In the genomic region with DNA sequence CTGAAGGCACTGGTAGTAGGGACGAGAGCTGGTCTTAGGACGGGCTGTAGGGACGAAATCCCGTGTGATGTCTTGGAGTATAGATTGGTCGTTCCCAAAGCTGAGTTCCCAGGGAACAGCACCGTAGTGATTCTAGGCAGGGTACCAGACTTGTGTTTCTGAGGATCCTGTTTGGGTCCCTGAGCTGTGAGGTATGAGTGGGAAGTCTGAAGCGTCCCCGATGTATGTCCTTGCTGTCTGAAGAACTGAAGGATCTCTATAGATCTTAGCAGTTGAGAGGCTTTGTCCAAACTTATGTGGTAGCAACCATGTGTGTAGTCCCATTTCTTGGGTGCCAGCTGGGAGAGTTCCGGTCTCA, we compare ENCODE assay signal across 8 mouse cellular contexts. TPM values are rescaled to one million over a fixed set of nuclear protein-coding genes. Genes with fewer than 3 reads are reported as not detected.
DNase-seq lines count a peak whose midpoint lies in the region; ATAC-seq and TF ChIP-seq lines count a peak whose summit lies in the region.

No protein-coding gene starts in this region.

- no peaks in the 10 kb centered on the region for H3K9me3 ChIP-seq in lung, embryonic 14.5 days (ENCODE audit: low read depth, low read length)
- no peaks in the 10 kb centered on the region for H3K9me3 ChIP-seq in embryonic facial prominence, embryonic 11.5 days (replicated peaks; ENCODE audit: control insufficient read depth, low read length)
- no peaks in the 10 kb centered on the region for H3K9me3 ChIP-seq in intestine, embryonic 14.5 days (ENCODE audit: control insufficient read depth, low read length)
- no peaks in the 10 kb centered on the region for H3K9me3 ChIP-seq in neural tube, embryonic 13.5 days

- no peaks in the 10 kb centered on the region for H3K27me3 ChIP-seq in lung, embryonic 14.5 days (ENCODE audit: insufficient read depth, low read length)
- H3K27me3 ChIP-seq in embryonic facial prominence, embryonic 11.5 days (ENCODE audit: control insufficient read depth, insufficient read depth, low read length) = no peaks in the 10 kb centered on the region
- H3K27me3 ChIP-seq in intestine, embryonic 14.5 days (replicated peaks; ENCODE audit: control insufficient read depth, insufficient read depth, low read length) = no peaks in the 10 kb centered on the region
- no peaks in the 10 kb centered on the region for H3K27me3 ChIP-seq in neural tube, embryonic 13.5 days

- peak overlapping the region; percentile 85 for H3K27ac ChIP-seq in lung, embryonic 14.5 days (ENCODE audit: low read depth)
- peak overlapping the region; percentile 78; the same call in 1 of the 2 replicates for H3K27ac ChIP-seq in embryonic facial prominence, embryonic 11.5 days (replicated peaks; ENCODE audit: low read depth, low read length)
- peak overlapping the region; percentile 91 for H3K27ac ChIP-seq in intestine, embryonic 14.5 days (ENCODE audit: low read depth)
- peak overlapping the region; percentile 90 for H3K27ac ChIP-seq in neural tube, embryonic 13.5 days (replicated peaks)

- TF ChIP-seq CTCF in lung, embryonic 14.5 days (IDR thresholded peaks at IDR 0.05; ENCODE audit: low read depth) = no peak

- peak overlapping the region; percentile 74 for H3K4me3 ChIP-seq in lung, embryonic 14.5 days (ENCODE audit: low read depth, low read length)
- peak overlapping the region; percentile 77 for H3K4me3 ChIP-seq in embryonic facial prominence, embryonic 11.5 days (ENCODE audit: low read depth, low read length)
- peak overlapping the region; percentile 69 for H3K4me3 ChIP-seq in intestine, embryonic 14.5 days (ENCODE audit: low read depth, low read length)
- H3K4me3 ChIP-seq in neural tube, embryonic 13.5 days = peak overlapping the region; percentile 87

- peak; percentile 15 for DNase-seq in lung, embryonic 14.5 days
- DNase-seq in lung, postnatal 14 days = no peak
- DNase-seq in embryonic facial prominence, embryonic 11.5 days (ENCODE audit: low spot score) = peak; percentile 20
- DNase-seq in intestine, embryonic 14.5 days (ENCODE audit: low spot score) = no peak
- DNase-seq in ovary, adult 18-20 months (ENCODE audit: low spot score) = no peak
- no peak for DNase-seq in left cerebral cortex, postnatal 14 days (ENCODE audit: low spot score in 2 of 2)

- peak overlapping the region; percentile 83 for H3K4me2 ChIP-seq in lung, embryonic 14.5 days
- H3K4me2 ChIP-seq in embryonic facial prominence, embryonic 11.5 days (ENCODE audit: low read depth, low read length) = peak overlapping the region; percentile 67
- H3K4me2 ChIP-seq in intestine, embryonic 14.5 days (ENCODE audit: low read length) = peak overlapping the region; percentile 88
- peak overlapping the region; percentile 86 for H3K4me2 ChIP-seq in neural tube, embryonic 13.5 days

- peak overlapping the region; percentile 88 for H3K9ac ChIP-seq in lung, embryonic 14.5 days
- peak overlapping the region; percentile 86 for H3K9ac ChIP-seq in embryonic facial prominence, embryonic 11.5 days (replicated peaks; ENCODE audit: low read length)
- peak overlapping the region; percentile 68 for H3K9ac ChIP-seq in intestine, embryonic 14.5 days (ENCODE audit: low read length)
- H3K9ac ChIP-seq in neural tube, embryonic 13.5 days = peak overlapping the region; percentile 88

- 9% methylated on average over 9 of the region's 9 CpGs for WGBS in lung, embryonic 14.5 days
- 13% methylated on average over 9 of the region's 9 CpGs for WGBS in embryonic facial prominence, embryonic 11.5 days
- WGBS in intestine, embryonic 14.5 days = 8% methylated on average over 9 of the region's 9 CpGs
- 11% methylated on average over 9 of the region's 9 CpGs for WGBS in neural tube, embryonic 13.5 days

- intact Hi-C loops in left cerebral cortex, postnatal 14 days (cut with DNase I) = no loop called here

- no peak; the same call in 1 of the 2 replicates for ATAC-seq in lung, embryonic 14.5 days (ENCODE audit: insufficient read depth)
- ATAC-seq in embryonic facial prominence, embryonic 11.5 days (replicated peaks; ENCODE audit: insufficient number of reproducible peaks, low FRiP score, low TSS enrichment, low read depth) = peak; percentile 4; the same call in 1 of the 2 replicates
- no peak; the same call in 1 of the 2 replicates for ATAC-seq in intestine, embryonic 14.5 days (replicated peaks; ENCODE audit: low FRiP score, low TSS enrichment, low read depth)
- ATAC-seq in neural tube, embryonic 13.5 days (ENCODE audit: low read depth) = no peak; the same call in none of the 2 replicates
- ATAC-seq in monocyte, adult 5-6 weeks (replicated peaks; ENCODE audit: insufficient number of reproducible peaks, low FRiP score, low TSS enrichment, poor library complexity, severe bottlenecking) = no peak

- H3K4me1 ChIP-seq in lung, embryonic 14.5 days (ENCODE audit: insufficient read depth) = peaks cover 11% of the 10 kb centered on the region; the same call in 1 of the 2 replicates
- H3K4me1 ChIP-seq in embryonic facial prominence, embryonic 11.5 days (ENCODE audit: control insufficient read depth, insufficient read depth, low read length) = no peaks in the 10 kb centered on the region
- H3K4me1 ChIP-seq in intestine, embryonic 14.5 days (replicated peaks; ENCODE audit: control insufficient read depth, insufficient read depth, low read length) = peaks cover 12% of the 10 kb centered on the region
- peaks cover 19% of the 10 kb centered on the region for H3K4me1 ChIP-seq in neural tube, embryonic 13.5 days (replicated peaks)

- H3K36me3 ChIP-seq in lung, embryonic 14.5 days (ENCODE audit: insufficient read depth) = peaks cover 26% of the 10 kb centered on the region
- H3K36me3 ChIP-seq in embryonic facial prominence, embryonic 11.5 days (replicated peaks; ENCODE audit: control insufficient read depth, insufficient read depth, low read depth, low read length) = peaks cover 5% of the 10 kb centered on the region; the same call in 1 of the 2 replicates
- peaks cover 31% of the 10 kb centered on the region for H3K36me3 ChIP-seq in intestine, embryonic 14.5 days (ENCODE audit: control insufficient read depth, insufficient read depth, low read length)
- H3K36me3 ChIP-seq in neural tube, embryonic 13.5 days = peaks cover 30% of the 10 kb centered on the region

RNA-seq across cellular contexts. Expression of a gene that starts 0.7 kb away (rescaled TPM):
- polyA plus RNA-seq in lung, embryonic 14.5 days (2014; fragmentation: Nextera tagmentation; extraction: Ambion mirVana) = 78.4 and 80.0 TPM in 2 replicates
- polyA plus RNA-seq in embryonic facial prominence, embryonic 11.5 days (2014; fragmentation: Nextera tagmentation; extraction: Ambion mirVana) = 68.5 and 77.7 TPM in 2 replicates
- 71.0 and 80.9 TPM in 2 replicates for polyA plus RNA-seq in intestine, embryonic 14.5 days (2014; fragmentation: Nextera tagmentation; extraction: Ambion mirVana)
- polyA plus RNA-seq in neural tube, embryonic 13.5 days (2015; fragmentation: Nextera tagmentation; extraction: Ambion mirVana) = 108 and 134 TPM in 2 replicates
- 31.4 to 51.0 TPM (median 39.1 TPM) in 3 replicates for total RNA-seq in monocyte, adult 5-6 weeks (2017)
- 100 to 1,000 TPM; 163 to 176 TPM for total RNA-seq in left cerebral cortex, postnatal 14 days (2021)

RNA-seq across cellular contexts. Expression of a gene that starts 19.8 kb away (rescaled TPM):
- polyA plus RNA-seq in lung, embryonic 14.5 days (2014; fragmentation: Nextera tagmentation; extraction: Ambion mirVana) = 1.3 and 1.5 TPM in 2 replicates
- 0.77 and 1.2 TPM in 2 replicates for polyA plus RNA-seq in embryonic facial prominence, embryonic 11.5 days (2014; fragmentation: Nextera tagmentation; extraction: Ambion mirVana)
- 3.2 and 3.3 TPM in 2 replicates for polyA plus RNA-seq in intestine, embryonic 14.5 days (2014; fragmentation: Nextera tagmentation; extraction: Ambion mirVana)
- 2.4 and 2.6 TPM in 2 replicates for polyA plus RNA-seq in neural tube, embryonic 13.5 days (2015; fragmentation: Nextera tagmentation; extraction: Ambion mirVana)
- total RNA-seq in monocyte, adult 5-6 weeks (2017) = not detected in 3 replicates
- total RNA-seq in left cerebral cortex, postnatal 14 days (2021) = 10 to 100 TPM; 40.8 to 48.3 TPM

RNA-seq across cellular contexts. Expression of a gene that starts 21.7 kb away (rescaled TPM):
- 47.4 and 51.4 TPM in 2 replicates for polyA plus RNA-seq in lung, embryonic 14.5 days (2014; fragmentation: Nextera tagmentation; extraction: Ambion mirVana)
- polyA plus RNA-seq in embryonic facial prominence, embryonic 11.5 days (2014; fragmentation: Nextera tagmentation; extraction: Ambion mirVana) = 47.6 and 50.0 TPM in 2 replicates
- 50.1 and 51.4 TPM in 2 replicates for polyA plus RNA-seq in intestine, embryonic 14.5 days (2014; fragmentation: Nextera tagmentation; extraction: Ambion mirVana)
- polyA plus RNA-seq in neural tube, embryonic 13.5 days (2015; fragmentation: Nextera tagmentation; extraction: Ambion mirVana) = 67.8 and 69.9 TPM in 2 replicates
- 9.9 to 29.7 TPM (median 10.0 TPM) in 3 replicates for total RNA-seq in monocyte, adult 5-6 weeks (2017)
- 10 to 100 TPM; 36.9 to 42.7 TPM for total RNA-seq in left cerebral cortex, postnatal 14 days (2021)

RNA-seq across cellular contexts. Expression of a gene that starts 51.8 kb away (rescaled TPM):
- polyA plus RNA-seq in lung, embryonic 14.5 days (2014; fragmentation: Nextera tagmentation; extraction: Ambion mirVana) = 0.31 and 0.42 TPM in 2 replicates
- polyA plus RNA-seq in embryonic facial prominence, embryonic 11.5 days (2014; fragmentation: Nextera tagmentation; extraction: Ambion mirVana) = 0.15 TPM in 1 of 2 replicates, not detected in the other
- polyA plus RNA-seq in intestine, embryonic 14.5 days (2014; fragmentation: Nextera tagmentation; extraction: Ambion mirVana) = 0.19 and 0.53 TPM in 2 replicates
- polyA plus RNA-seq in neural tube, embryonic 13.5 days (2015; fragmentation: Nextera tagmentation; extraction: Ambion mirVana) = 0.35 and 0.56 TPM in 2 replicates
- total RNA-seq in monocyte, adult 5-6 weeks (2017) = 0.75 TPM in 1 of 3 replicates, not detected in the others
- under 1 TPM; 0.29 to 0.42 TPM for total RNA-seq in left cerebral cortex, postnatal 14 days (2021)

RNA-seq across cellular contexts. Expression of a gene that starts 52.5 kb away (rescaled TPM):
- 1.6 and 1.7 TPM in 2 replicates for polyA plus RNA-seq in lung, embryonic 14.5 days (2014; fragmentation: Nextera tagmentation; extraction: Ambion mirVana)
- 0.20 and 0.31 TPM in 2 replicates for polyA plus RNA-seq in embryonic facial prominence, embryonic 11.5 days (2014; fragmentation: Nextera tagmentation; extraction: Ambion mirVana)
- 0.60 and 0.79 TPM in 2 replicates for polyA plus RNA-seq in intestine, embryonic 14.5 days (2014; fragmentation: Nextera tagmentation; extraction: Ambion mirVana)
- polyA plus RNA-seq in neural tube, embryonic 13.5 days (2015; fragmentation: Nextera tagmentation; extraction: Ambion mirVana) = 1.2 and 1.6 TPM in 2 replicates
- total RNA-seq in monocyte, adult 5-6 weeks (2017) = not detected in 3 replicates
- under 1 TPM; 0.13 to 0.19 TPM for total RNA-seq in left cerebral cortex, postnatal 14 days (2021)

Comparison
In these comparisons a context has a peak if more than half of its experiments do, and no peak if none do; other contexts are left out.
1. DNase-seq: peak in lung, embryonic 14.5 days (single experiment) and embryonic facial prominence, embryonic 11.5 days (single experiment); none in lung, postnatal 14 days (single experiment), intestine, embryonic 14.5 days (single experiment), ovary, adult 18-20 months (single experiment) and left cerebral cortex, postnatal 14 days (0 of 2).
2. Peak in every context shown above with its lines, with median percentiles within 50 percentile points of each other: H3K27ac ChIP-seq, H3K4me2 ChIP-seq, H3K4me3 ChIP-seq and H3K9ac ChIP-seq.